ENCODE assay signal across 8 mouse cellular contexts in the genomic region with DNA sequence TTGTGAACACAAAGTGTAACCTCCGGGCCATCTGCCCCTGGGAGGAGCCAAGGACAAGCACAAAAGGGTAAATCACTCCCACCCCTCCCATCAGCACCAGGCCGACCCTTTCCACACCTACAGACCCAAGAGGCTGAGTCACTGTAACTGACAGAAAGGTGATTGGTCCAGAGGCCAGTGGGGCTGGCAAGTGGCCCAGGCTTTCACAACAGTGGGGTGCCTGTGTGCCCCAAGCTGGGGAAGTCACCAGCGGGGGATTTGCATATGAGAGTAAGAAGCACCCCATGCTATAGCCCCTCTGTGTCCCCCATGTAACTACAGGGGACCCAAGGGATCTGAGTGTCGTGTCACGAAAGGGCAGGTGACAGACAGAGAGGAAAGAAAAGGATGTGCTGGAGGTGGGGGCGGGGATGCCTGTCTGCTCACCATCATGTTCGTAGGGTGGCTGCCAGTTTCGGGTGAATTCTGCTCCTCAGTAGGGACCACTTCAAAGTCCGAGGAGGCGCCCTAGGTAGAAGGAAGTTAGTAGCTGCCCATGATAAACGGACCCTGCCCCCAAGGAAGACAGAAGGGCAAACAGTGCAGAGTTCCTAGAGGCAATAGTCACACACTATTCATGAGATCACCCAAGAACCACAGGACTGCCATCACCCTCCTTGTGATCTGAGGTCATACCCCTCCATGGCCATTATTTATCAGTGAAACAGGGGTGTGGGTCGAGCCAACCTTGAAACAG. TPM values are rescaled to one million over a fixed set of nuclear protein-coding genes. Genes with fewer than 3 reads are reported as not detected.
DNase-seq lines count a peak whose midpoint lies in the region; ATAC-seq lines count a peak whose summit lies in the region.

No protein-coding gene starts in this region.

- WGBS in heart, embryonic 13.5 days: 33% methylated on average over 12 of the region's 12 CpGs
- WGBS in lung, embryonic 15.5 days: 27% methylated on average over 12 of the region's 12 CpGs

- peaks cover 33% of the 10 kb centered on the region for H3K4me1 ChIP-seq in heart, embryonic 13.5 days
- peaks cover 8% of the 10 kb centered on the region for H3K4me1 ChIP-seq in lung, embryonic 15.5 days

- peak overlapping the region; percentile 58; the same call in 1 of the 2 replicates for H3K9ac ChIP-seq in heart, embryonic 13.5 days
- H3K9ac ChIP-seq in lung, embryonic 15.5 days: no peak overlapping the region

- H3K9me3 ChIP-seq in heart, embryonic 13.5 days: no peaks in the 10 kb centered on the region
- H3K9me3 ChIP-seq in lung, embryonic 15.5 days: no peaks in the 10 kb centered on the region

- 0 out of 2 replicates have a peak, but pooled peaks have one; percentile 11 for ATAC-seq in heart, embryonic 13.5 days (ENCODE audit: extremely low read depth, insufficient number of reproducible peaks, low FRiP score, low TSS enrichment)
- ATAC-seq in lung, embryonic 15.5 days (ENCODE audit: borderline replicate concordance, extremely low read depth, low FRiP score, low TSS enrichment): peak; percentile 69
- ATAC-seq in frontal cortex, adult (ENCODE audit: low TSS enrichment): no peak

- DNase-seq in heart, postnatal 4 days: no peak
- peak; percentile 23 to 41 for DNase-seq in B cell, adult 2 months
- peak; percentile 79 for DNase-seq in adrenal gland, postnatal 10 days
- DNase-seq in frontal cortex, postnatal 10 days (ENCODE audit: low spot score in 2 of 2): no peak
- DNase-seq in right cerebral cortex, postnatal 36 days (ENCODE audit: low spot score in 2 of 2): no peak

- peaks cover 73% of the 10 kb centered on the region for H3K36me3 ChIP-seq in heart, embryonic 13.5 days
- peaks cover 19% of the 10 kb centered on the region; the same call in 1 of the 2 replicates for H3K36me3 ChIP-seq in lung, embryonic 15.5 days

- no peak overlapping the region; the same call in 1 of the 2 replicates for H3K4me2 ChIP-seq in heart, embryonic 13.5 days
- peak overlapping the region; percentile 10; the same call in 1 of the 2 replicates for H3K4me2 ChIP-seq in lung, embryonic 15.5 days

- no peaks in the 10 kb centered on the region for H3K27me3 ChIP-seq in heart, embryonic 13.5 days (replicated peaks)
- H3K27me3 ChIP-seq in lung, embryonic 15.5 days: no peaks in the 10 kb centered on the region

- H3K27ac ChIP-seq in heart, embryonic 13.5 days (replicated peaks): peak overlapping the region; percentile 29; the same call in 1 of the 2 replicates
- H3K27ac ChIP-seq in lung, embryonic 15.5 days: 0 out of 2 replicates have a peak overlapping the region, but pooled peaks have one; percentile 11

- H3K4me3 ChIP-seq in heart, embryonic 13.5 days: no peak overlapping the region
- no peak overlapping the region for H3K4me3 ChIP-seq in lung, embryonic 15.5 days

RNA-seq across cellular contexts. Expression of a gene that starts 26.5 kb away (rescaled TPM):
- polyA plus RNA-seq in heart, embryonic 13.5 days (2015; fragmentation: Nextera tagmentation; extraction: Ambion mirVana): 18.6 and 21.2 TPM in 2 replicates
- 10 to 100 TPM; 29.5 to 33.7 TPM for total RNA-seq in heart, postnatal 4 days (2021)
- 10 to 100 TPM; 53.2 to 64.1 TPM for total RNA-seq in adrenal gland, postnatal 10 days (2021)
- polyA plus RNA-seq in lung, embryonic 15.5 days (2015; fragmentation: Nextera tagmentation; extraction: Ambion mirVana): 14.9 and 17.5 TPM in 2 replicates

RNA-seq across cellular contexts. Expression of a gene that starts 34.0 kb away (rescaled TPM):
- 1,129 and 1,294 TPM in 2 replicates for polyA plus RNA-seq in heart, embryonic 13.5 days (2015; fragmentation: Nextera tagmentation; extraction: Ambion mirVana)
- total RNA-seq in heart, postnatal 4 days (2021): 100 to 1,000 TPM; 153 to 177 TPM
- 100 to 1,000 TPM; 116 to 123 TPM for total RNA-seq in adrenal gland, postnatal 10 days (2021)
- 149 and 200 TPM in 2 replicates for polyA plus RNA-seq in lung, embryonic 15.5 days (2015; fragmentation: Nextera tagmentation; extraction: Ambion mirVana)

Comparison
In these comparisons a context has a peak if more than half of its experiments do, and no peak if none do; other contexts are left out.
1. DNase-seq: peak in B cell, adult 2 months (2 of 2) and adrenal gland, postnatal 10 days (single experiment); none in heart, postnatal 4 days (single experiment), frontal cortex, postnatal 10 days (0 of 2) and right cerebral cortex, postnatal 36 days (0 of 2).